Mouse (Mus musculus) frontal cortex, adult 2 months (tissue): ENCODE data around the gene Rrp8. TPM values are rescaled to one million over a fixed set of nuclear protein-coding genes. Genes with fewer than 3 reads are reported as not detected.
"Not testable (repeated sequence)": the region's sequence is repeated elsewhere in the genome, so short reads cannot be mapped to it uniquely, and the experiment has no call there.

Source experiments
- DNase-seq, 2 experiments: peaks; one replicate each; pipeline ENCODE4 v3.0.0; 2022; ENCODE audit warnings: low spot score in 1 of 2; ENCODE audit errors: extremely low spot score in 1 of 2
- polyA plus RNA-seq: library from polyadenylated mRNA; depleted of rRNA; stranded (reverse); fragments of >200 nt; gene quantifications from 2 replicates; pipeline ENCODE4 v1.2.3, GENCODE M21; 2012

Rrp8 gene
- polyA plus RNA-seq, 1 experiment = 10.0 TPM

DNA sequence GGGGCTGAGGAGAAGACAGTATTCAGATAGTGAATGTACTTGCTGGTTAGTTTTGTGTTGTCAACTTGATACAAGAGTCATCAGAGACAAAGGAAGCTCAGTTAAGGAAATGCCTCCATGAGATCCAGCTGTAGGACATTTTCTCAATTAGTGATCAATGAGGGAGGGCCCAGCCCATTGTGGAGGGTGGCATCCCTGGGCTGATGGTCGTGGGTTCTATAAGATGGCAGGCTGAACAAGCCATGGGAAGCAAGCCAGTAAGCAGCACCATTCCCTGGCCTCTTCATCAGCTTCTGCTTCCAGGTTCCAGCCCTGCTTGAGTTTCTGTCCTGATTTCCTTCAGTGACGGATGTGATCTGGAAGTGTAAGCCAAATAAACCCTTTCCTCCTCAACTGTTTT, 10.6 kb upstream of the Rrp8 start:
- DNase-seq = no peak

DNA sequence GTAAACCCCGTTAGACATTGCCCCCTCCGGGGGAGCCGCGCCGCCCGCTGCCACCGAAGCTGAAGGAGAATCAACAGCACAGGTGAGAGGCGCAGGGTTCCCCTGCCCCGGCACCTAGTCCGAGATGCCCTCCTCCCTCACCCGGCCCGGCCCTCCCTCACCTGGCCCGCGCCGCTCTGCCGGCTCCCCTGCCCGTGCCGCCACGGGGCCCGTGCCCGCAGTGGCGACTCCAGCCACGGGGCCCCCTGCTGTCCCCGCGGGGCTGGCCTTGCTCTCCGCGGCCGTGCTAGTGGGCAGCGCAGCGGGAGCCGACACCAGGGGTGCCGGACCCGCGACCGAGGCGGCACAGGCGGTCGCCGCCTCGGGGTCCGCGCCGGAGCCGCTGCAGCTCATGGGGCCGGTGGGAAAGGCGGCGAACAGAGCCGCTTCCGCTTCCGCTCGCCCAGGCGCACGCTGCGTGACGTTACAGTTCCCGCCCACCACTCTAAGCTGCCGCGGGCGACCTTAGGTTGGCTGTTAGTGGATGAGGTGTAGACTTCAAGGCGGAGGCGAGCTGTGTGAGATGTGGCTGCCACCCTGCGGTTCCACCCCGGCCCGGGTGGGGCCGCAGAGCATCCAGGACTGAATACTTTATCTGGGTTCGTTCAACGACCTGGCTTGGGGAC, 6.9 kb upstream of the Rrp8 start, which contains the start of gene Taf10:
Taf10 (minus strand) TSS at position 436 of the 665 bp plus-strand sequence.
- DNase-seq = peak; percentile 77 to 89

DNA sequence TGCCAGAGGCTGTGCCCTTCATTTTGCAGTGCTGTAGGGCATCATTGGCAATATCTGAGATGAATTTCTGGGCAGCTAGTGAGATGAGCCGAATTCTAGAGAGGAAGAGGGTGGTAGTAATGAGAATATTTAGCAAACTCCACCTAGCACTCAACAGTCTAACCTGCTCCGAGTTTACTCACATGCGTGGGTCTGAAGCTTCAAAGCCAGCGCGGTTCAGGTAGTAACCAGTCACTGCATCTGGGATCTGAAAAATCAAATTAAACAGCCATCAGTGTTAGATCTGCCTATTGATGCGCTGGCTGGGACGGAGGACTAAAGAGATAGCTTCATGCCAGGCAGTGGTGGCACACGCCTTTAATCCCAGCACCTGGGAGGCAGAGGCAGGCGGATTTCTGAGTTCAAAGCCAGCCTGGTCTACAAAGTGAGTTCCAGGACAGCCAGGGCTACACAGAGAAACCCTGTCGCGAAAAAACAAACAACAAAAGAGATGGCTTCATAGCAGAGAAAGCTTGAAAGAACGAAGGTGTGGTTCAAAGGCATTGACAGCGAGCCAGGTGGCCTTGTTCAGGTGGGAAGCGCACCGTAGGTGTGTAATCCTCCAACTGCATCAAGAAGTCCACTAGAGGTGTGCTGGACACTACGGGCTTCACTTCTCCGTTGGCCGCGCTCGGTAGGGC, 6.2 kb upstream of the Rrp8 start:
- DNase-seq = not testable (repeated sequence)

DNA sequence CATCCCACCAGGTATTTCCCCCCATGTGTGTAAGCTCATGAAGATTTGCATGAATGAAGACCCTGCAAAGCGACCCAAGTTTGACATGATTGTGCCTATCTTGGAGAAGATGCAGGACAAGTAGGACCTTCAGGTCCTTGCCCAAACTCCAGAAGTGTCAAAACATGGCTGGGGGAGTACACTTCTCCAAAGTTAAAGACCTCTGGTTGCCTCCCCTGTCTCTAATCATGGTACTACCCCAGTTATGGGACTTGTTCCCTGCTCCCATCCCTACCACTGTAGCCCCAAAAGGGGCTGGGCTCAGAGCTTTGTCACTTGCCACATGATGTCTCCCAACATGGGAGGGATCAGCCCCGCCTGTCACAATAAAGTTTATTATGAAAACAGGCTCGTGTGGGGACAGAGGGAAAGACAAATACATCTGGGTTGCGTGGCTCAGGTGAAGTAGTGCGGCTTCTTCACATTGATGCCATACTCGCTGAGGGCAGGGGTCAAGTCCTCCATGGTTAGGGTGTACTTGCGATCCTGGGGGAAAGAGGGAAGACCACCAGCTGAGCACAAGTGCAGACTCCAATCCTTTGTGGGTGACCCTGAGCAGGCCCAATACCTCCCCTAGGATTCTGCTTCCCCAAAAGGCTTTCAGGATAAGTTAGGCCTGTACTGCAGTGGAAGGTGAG, 5.5 kb upstream of the Rrp8 start:
- not testable (repeated sequence) for DNase-seq

DNA sequence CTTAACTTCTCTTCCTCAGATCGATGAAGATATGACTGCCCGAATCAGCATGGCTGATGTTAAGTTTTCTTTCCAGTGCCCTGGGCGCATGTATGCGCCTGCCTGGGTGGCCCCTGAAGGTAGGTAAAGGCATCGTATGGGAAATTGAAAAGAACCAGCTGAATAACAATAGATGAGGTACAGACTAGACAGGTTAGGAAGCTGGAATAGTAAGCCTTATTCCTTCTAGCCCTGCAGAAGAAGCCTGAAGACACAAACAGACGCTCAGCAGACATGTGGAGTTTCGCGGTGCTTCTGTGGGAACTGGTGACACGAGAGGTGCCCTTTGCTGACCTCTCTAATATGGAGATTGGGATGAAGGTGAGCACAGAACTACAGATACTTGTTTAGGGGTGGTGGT, 4.8 kb upstream of the Rrp8 start:
- DNase-seq = no peak

DNA sequence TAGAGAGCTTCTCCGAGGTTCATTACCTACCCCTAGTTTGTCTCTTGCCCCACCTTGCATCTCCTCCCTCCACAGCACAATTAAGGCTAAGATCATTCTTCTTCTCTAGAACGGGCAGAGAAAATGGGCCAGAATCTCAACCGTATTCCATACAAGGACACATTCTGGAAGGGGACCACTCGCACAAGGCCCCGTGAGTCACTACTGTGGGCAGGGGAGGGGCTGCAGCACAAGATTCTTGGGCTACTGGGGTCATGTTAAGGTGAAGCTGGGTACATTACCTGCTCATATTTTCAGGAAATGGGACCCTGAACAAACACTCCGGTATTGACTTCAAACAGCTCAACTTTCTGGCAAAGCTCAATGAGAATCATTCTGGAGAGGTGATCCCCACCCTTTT, 3.7 kb upstream of the Rrp8 start:
- no peak for DNase-seq

DNA sequence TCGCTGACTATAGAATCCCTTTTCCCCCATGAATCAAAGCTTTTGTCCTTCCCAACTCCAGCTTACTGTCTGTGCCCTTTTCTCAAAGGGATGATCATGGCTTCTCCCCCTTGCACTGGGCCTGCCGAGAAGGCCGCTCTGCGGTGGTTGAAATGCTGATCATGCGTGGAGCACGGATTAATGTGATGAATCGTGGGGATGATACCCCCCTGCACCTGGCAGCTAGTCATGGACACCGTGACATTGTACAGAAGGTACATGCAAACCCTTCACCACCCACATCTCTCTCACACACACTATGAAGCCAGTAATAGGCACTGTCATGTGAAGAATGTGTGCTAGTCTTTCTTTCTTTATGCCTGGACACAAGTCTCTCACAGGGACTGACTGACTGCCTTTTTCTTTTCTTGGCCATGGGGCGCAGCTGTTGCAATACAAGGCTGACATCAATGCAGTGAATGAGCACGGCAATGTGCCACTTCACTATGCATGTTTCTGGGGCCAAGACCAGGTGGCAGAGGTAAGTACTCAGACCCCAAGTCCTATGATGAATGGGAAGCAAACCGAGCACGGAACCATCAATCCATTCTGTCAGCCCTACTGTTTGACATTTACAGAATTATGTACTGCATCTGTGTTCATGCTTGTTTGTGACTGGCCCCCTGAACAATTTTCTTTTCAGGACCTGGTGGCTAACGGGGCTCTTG, 3.1 kb upstream of the Rrp8 start:
- no peak for DNase-seq

DNA sequence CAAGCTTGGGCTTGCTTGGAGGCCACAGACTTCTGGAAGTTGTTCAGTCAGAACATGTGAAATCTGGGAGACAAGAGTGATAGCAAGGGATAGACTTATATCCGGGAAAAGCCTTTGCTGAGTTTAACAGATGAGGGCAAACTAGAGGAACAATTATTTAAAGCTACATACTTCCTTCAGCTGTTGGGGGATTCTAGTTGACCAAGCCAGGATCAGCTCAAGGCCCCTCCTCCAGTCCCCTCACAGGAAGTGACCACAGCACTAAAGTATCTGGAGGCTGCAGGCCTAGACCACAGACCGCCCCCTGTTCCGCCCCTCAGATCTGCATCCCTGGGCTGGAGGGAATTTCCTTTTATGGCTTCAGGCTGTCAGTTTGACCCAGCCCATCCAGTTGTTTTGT, 1.8 kb upstream of the Rrp8 start:
- no peak for DNase-seq

DNA sequence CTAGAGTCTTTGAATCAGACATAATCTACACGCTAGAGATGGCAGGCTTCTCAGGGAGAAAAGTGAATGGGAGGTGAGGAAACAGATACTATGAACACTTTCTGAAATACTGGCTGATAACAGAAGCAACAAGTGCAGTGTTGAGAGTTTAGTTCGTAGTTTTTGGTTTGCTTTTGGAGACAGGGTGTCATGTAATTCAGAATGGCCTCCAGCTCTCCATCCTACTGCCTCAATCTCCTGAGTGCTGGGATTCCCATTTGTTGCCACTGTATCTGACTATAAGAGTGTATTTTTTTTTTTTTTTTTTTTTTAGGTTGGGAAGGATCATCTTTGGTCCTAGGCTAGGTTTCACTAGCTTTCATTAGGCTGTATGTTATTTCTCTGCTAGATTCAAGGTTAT, 1.1 kb upstream of the Rrp8 start:
- no peak for DNase-seq

DNA sequence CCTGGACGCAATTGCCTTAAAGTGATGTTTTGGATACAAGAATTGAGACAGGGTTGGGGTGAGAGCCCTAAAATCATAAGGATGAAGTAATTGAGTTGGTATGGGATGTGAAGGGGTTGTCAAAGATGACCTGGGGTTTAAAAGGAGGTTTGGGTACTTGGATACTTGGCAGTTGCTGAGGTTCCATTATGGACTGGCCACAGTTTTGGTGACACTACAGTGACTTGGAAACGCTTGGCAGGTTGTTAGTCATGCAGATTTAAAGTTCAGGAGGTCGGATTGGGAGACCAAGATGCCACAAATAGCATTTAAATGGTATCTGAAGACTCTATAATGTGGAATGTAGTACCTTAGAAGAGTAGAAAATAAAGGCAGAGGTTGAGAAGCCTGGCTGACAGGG, 463 bp upstream of the Rrp8 start:
- DNase-seq = no peak

DNA sequence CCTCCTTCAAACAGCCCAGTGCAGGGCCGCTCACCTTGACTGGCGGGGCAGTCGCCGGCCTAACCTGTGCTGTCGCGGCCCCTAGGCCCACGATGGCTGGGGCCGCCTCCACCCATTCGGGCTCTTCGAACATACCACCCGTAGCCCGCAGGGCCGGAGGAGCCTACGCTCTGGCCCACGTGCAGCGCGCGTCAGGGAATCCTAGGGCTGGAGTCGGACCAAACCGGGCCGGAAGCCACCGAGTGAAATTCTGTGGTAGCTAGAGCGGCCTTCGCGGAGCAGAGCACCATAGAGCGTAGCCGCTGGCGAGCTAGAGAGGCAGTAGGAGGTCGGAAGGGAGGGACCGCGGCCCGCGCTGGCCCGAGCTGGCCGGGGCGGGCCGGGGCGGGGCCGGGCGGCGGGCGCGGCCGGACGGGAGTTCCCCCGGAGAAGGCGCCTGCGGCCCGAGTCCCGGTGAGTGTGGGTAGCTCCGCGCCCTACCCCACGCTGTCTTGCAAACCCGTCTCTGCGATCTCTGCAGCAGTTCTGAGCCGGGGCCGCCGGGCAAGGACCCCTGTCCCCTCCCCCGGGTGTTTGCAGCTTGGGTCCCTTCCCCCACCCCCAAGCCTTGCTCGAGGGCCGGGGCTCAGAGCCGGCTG, 802 bp downstream of the Rrp8 start, which contains the start of gene Ilk:
Ilk (plus strand) TSS at position 329 of the 638 bp plus-strand sequence.
- peak; percentile 87 to 94 for DNase-seq

DNA sequence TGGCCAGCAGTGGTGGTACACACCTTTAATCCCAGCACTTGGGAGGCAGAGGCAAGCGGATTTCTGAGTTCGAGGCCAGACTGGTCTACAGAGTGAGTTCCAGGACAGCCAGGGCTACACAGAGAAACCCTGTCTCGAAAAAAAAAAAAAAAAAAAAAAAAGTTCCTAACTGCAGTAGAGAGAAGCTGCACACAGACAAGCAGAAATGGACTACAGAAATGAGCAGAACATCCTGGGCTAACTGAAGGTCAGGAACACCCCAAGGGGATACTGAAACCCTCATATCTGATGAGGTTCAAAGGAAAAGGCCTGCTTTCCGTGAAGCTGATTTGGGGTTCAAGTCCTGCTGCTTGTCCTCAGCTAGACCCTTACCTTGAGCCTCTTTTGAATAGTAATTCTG, 1.7 kb downstream of the Rrp8 start:
- DNase-seq = not testable (repeated sequence)

DNA sequence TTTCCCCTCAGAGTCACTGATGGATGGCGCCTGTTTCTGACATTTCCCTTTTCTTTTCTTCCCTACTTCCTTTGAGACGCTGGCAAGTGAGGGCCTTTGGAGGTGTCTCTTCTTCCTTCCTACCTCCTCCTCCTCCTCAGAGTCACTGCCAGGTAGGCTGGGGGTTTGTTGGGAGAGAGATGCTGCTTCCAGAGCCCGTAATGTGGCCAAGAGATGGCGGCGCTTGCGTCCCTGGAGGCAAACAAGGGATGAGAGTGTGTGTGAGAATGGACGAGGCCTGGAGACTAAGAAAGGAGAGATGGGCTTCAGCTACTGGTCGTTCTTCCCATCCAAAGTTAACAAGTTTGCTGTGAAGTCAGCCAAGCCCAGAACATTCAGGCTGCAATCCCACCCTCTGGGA, 2.4 kb downstream of the Rrp8 start:
- no peak for DNase-seq

DNA sequence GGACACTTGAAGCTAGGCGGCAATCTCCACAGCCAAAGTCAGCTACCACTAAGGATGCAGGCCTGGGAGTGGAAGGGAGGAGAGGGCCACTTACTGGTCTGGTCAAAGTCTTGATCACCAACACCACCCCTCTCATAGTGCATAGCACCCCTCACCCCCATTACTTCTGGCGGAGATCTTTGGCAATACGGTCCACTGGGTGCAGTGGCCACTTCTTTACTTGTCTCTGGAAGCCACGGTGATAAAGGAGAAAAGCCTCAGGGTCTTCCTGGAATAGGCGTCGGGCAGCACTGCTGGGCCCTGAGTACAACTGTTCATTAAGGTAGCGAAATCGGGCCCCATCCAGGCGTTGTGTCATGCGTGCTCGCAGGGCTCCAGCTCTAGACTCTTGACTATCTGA, 3.3 kb downstream of the Rrp8 start:
- no peak for DNase-seq

DNA sequence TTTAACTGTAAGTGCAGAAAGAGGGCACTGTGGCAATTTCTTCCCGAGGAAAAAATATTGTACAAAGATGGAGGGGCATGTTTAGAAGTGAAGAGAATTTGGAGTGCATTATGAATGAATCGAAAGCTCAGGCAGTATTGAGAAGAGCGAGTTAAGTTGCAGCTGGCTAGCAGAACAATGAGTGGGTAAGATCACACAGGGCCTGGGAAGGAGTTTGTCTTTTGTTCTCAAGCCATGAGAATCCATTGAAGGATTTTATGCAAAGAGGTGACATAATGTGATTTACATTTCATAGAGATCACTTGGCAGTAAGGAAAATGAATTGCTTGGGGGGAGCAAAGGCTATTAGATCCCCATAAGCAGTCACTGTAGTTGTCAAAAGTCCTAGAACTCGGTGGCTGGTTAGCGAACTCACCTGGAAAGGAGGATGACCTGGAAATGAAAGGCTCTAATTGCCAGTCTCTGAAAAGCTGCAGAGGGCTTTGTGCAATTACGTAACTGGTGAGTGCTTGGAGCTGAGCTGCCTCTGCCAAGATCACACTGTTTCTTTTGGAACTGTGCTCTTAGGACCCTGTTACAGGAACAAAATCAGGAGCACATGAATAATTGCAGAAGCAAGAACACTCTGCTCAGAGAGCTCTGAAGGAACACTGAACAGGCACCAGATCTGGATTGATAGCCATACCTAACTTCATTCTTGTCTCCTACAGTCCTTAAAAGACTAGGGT, 8.3 kb downstream of the Rrp8 start:
- DNase-seq = no peak

DNA sequence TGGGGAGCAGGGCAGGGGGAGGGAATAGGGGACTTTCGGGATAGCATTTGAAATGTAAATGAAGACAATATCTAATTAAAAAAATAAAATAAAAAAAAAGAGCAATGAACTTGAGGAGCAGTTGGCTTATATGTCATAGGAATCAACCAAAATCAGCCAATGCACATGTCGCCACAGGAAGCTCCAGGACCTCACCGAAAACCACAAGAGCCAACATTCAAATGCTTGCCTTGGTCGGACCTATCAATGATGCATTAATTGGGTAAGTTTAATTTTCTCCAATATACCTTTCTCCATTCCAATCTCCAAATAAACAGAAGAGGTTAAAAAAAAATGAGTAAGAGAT, 10.2 kb downstream of the Rrp8 start:
- no peak for DNase-seq

DNA sequence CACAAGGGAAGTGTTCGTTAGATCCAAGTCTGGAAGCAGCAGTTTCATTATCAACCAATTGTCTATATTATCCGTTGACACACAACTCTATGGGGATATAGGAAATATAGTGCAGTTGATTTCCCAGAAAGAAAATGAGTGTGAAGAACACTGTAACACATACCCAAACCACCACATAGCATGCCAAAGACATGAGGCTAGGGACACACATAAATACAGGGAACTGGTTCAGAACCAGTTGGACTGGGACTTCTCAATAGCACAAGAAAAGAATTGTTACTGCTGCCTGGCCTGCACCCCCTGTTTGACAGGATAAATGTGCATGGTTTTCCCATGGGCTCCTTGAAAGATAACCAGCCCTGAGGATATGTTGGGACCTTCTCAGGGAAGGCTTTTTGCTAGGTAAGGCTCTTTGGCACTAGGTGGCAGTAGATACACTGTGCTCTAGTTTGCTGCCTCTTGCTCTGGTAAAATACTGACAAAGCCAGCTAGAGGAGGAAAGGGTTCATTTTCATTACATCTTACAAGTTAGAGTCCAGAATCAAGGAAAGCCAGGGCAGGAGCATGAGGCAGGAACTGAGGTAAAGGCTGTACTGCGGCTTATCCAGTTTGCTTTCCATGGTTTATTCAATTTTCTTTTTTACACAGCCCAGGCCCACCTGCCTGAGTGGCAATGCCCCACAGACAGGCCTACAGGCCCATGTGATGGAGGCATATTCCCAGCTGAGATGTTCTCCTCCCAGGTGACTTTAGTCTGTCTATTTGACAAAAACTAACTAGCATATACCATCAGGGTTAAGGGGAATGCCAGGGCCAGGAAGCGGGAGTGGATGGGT, 10.8 kb downstream of the Rrp8 start:
- DNase-seq = peak in 1 of 2 experiments; percentile 82

DNA sequence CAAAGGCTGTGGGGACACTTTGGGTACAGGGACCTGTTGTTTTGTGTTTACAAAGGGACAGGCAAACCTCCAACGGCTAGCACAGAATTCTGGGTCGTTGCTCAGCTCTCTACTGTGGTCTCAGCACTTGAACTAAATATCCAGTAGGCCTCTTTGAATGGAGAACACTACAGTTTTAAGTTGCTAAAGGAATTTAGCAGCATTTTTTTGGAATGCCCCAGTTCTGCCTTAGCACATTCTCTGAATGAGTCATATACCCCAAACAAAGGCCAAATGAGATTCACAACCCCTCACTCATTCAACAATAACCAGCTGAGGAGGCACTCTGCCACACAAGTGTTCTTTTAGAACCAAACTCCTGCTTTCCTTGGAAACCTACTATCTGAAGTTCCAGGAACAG, 15.3 kb downstream of the Rrp8 start:
- DNase-seq = no peak

DNA sequence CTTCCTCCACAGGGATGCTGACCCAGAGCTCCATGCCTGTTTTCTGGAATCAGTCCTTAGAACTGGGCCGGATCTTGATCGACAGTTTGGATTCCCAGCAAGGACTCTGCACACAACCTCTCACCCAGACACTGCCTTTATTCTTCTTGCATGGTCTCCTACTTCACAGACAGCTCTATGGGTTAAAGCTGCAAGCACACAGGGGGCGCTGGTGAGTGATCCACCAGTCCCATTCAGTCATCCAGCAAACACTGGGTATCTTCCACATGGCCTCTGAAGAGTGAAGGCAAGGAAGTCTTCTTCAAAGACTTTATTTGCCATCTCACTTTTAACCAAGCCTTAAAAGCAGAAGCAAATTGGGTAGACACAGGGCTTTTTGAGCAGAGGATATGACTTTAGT, 21.8 kb downstream of the Rrp8 start:
- DNase-seq = no peak
